7 mouse cellular contexts compared by ENCODE assay signal in the genomic region with DNA sequence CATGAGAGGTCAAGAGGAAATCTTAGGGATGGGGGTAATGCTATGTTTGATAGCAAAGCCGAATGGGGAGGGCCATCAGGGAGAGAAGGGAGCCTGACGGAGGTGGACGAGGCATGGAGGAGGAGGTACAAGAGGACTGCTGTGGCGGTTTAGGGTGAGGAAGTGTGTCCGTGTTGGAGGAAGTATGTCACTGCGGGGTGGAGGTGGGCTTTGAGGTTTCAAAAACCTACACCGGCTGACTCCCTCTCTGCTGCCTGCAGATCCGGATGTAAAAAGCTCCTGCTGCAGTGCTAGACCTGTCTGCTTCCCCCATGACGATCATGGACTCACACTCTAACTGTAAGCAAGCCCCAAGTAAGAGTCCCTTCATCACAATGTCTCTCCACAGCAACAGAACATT.
"Had no signal": no experiment of that assay in that cellular context is flagged by ENCODE, and none has a peak within 500 bp of the region (broad histone marks: within the 10 kb centered on the region; RNA-seq: fewer than 3 reads in every experiment).

No protein-coding gene starts in this region.

- ATAC-seq: intestine, embryonic 15.5 days; liver, postnatal 0 days had no signal

- DNase-seq: kidney, adult 18-20 months; kidney, postnatal 14 days; liver, embryonic 13.5 days; liver, postnatal 0 days; lung, postnatal 14 days; midbrain, embryonic 14.5 days had no signal
